Mouse (Mus musculus) intestine, embryonic 14.5 days (tissue): ENCODE results near the gene F2rl2. TPM values are rescaled to one million over a fixed set of nuclear protein-coding genes. Genes with fewer than 3 reads are reported as not detected.

Experiments used
- ATAC-seq: fragments of 200-750 bp; cut with Nextera tagmentation; replicated peaks from 2 replicates; pipeline ENCODE4 v1.8.0; 2017; ENCODE audit warnings: low read depth, moderate number of reproducible peaks, moderate TSS enrichment, moderate library complexity; ENCODE audit not compliant: low FRiP score, low TSS enrichment
- DNase-seq: peaks from one replicate; pipeline ENCODE4 v3.0.0-alpha.2; 2018; ENCODE audit warnings: low spot score
- H3K27ac ChIP-seq: fragments of 300-500 bp; sonication (generic); 2 replicates; pipeline ENCODE4 v1.5.1; 2014; ENCODE audit warnings: low read depth, mild to moderate bottlenecking, control low read depth
- H3K27me3 ChIP-seq: fragments of 300-500 bp; sonication (generic); replicated peaks from 2 replicates; pipeline ENCODE4 v1.6.1; 2014; ENCODE audit warnings: low read length, control low read depth; ENCODE audit not compliant: control insufficient read depth, insufficient read depth
- H3K36me3 ChIP-seq: fragments of 300-500 bp; sonication (generic); 2 replicates; pipeline ENCODE4 v1.6.1; 2014; ENCODE audit warnings: low read length, control low read depth; ENCODE audit not compliant: control insufficient read depth, insufficient read depth
- H3K4me1 ChIP-seq: fragments of 300-500 bp; sonication (generic); replicated peaks from 2 replicates; pipeline ENCODE4 v1.6.1; 2014; ENCODE audit warnings: low read length, control low read depth, mixed read lengths; ENCODE audit not compliant: control insufficient read depth, insufficient read depth
- H3K4me2 ChIP-seq: fragments of 300-500 bp; sonication (generic); 2 replicates; pipeline ENCODE4 v1.6.1; 2014; ENCODE audit warnings: low read length
- H3K4me3 ChIP-seq: fragments of 300-500 bp; sonication (generic); 2 replicates; pipeline ENCODE4 v1.5.1; 2014; ENCODE audit warnings: low read depth, low read length, control low read depth, mixed read lengths
- H3K9ac ChIP-seq: fragments of 300-500 bp; sonication (generic); 2 replicates; pipeline ENCODE4 v1.6.1; 2014; ENCODE audit warnings: mild to moderate bottlenecking, low read length
- H3K9me3 ChIP-seq: fragments of 300-500 bp; sonication (generic); 2 replicates; pipeline ENCODE4 v1.6.1; 2016; ENCODE audit warnings: low read length, control low read depth; ENCODE audit not compliant: control insufficient read depth
- WGBS: fragments of 180-500 bp; shearing (Covaris S2); extraction: QIAGEN DNeasy Blood & Tissue Kit; methylation state at CpG from one replicate; pipeline ENCODE4 v1.1.7; 2014; 5-methylcytosine and 5-hydroxymethylcytosine counted together
- polyA plus RNA-seq: library from polyadenylated mRNA; unstranded; fragments of >200 nt; fragmentation: Nextera tagmentation; extraction: Ambion mirVana; gene quantifications from 2 replicates; pipeline ENCODE4 v1.2.1, GENCODE M21; 2014

Gene F2rl2
- polyA plus RNA-seq, 1 experiment from 2014 or later, result 0.95 TPM

- H3K4me2 ChIP-seq, result no peak overlapping the region
- ATAC-seq (no peak), DNase-seq (no peak)
- H3K27ac ChIP-seq, result no peak overlapping the region
- no peaks in the 10 kb centered on the region for H3K4me1 ChIP-seq
- no peak overlapping the region for H3K9ac ChIP-seq
- no peaks in the 10 kb centered on the region for H3K27me3 ChIP-seq
- no peaks in the 10 kb centered on the region for H3K9me3 ChIP-seq
- WGBS, result 93% methylated on average over 9 of the region's 9 CpGs
- H3K36me3 ChIP-seq, result peaks cover 23% of the 10 kb centered on the region
- no peak overlapping the region for H3K4me3 ChIP-seq
Measured at GRCm38 (mm10) chr13:95684656-95685244, 11.9 kb upstream of the F2rl2 start.

- Histone ChIP-seq H3K36me3 (peaks cover 18% of the 10 kb centered on the region), H3K4me3 (no peak overlapping the region), H3K9me3 (no peaks in the 10 kb centered on the region), H3K27ac (no peak overlapping the region), H3K9ac (no peak overlapping the region), H3K27me3 (no peaks in the 10 kb centered on the region), H3K4me2 (no peak overlapping the region), H3K4me1 (no peaks in the 10 kb centered on the region)
- DNase-seq, result no peak
- 74% methylated on average over 5 of the region's 5 CpGs for WGBS
- no peak for ATAC-seq
Measured at GRCm38 (mm10) chr13:95685736-95686135, 10.9 kb upstream of the F2rl2 start.

GRCm38 (mm10) chr13:95688576-95688975, 8.1 kb upstream of the F2rl2 start:
- H3K27ac ChIP-seq, result no peak overlapping the region
- no peak overlapping the region for H3K4me3 ChIP-seq
- no peaks in the 10 kb centered on the region for H3K9me3 ChIP-seq
- H3K36me3 ChIP-seq, result peaks cover 3% of the 10 kb centered on the region; the same call in 1 of the 2 replicates
- no peak for ATAC-seq
- no peak for DNase-seq
- H3K4me2 ChIP-seq, result no peak overlapping the region
- WGBS, result 81% methylated on average over 1 of the region's 1 CpGs
- no peaks in the 10 kb centered on the region for H3K4me1 ChIP-seq
- no peaks in the 10 kb centered on the region for H3K27me3 ChIP-seq
- H3K9ac ChIP-seq, result no peak overlapping the region

GRCm38 (mm10) chr13:95692201-95692600, 4.5 kb upstream of the F2rl2 start:
- Histone ChIP-seq H3K27me3 (no peaks in the 10 kb centered on the region), H3K4me2 (no peak overlapping the region), H3K9ac (no peak overlapping the region), H3K4me1 (no peaks in the 10 kb centered on the region), H3K4me3 (no peak overlapping the region), H3K9me3 (no peaks in the 10 kb centered on the region), H3K27ac (no peak overlapping the region), H3K36me3 (no peaks in the 10 kb centered on the region)
- WGBS, result 71% methylated on average over 8 of the region's 8 CpGs
- no peak for ATAC-seq
- DNase-seq, result no peak

DNA sequence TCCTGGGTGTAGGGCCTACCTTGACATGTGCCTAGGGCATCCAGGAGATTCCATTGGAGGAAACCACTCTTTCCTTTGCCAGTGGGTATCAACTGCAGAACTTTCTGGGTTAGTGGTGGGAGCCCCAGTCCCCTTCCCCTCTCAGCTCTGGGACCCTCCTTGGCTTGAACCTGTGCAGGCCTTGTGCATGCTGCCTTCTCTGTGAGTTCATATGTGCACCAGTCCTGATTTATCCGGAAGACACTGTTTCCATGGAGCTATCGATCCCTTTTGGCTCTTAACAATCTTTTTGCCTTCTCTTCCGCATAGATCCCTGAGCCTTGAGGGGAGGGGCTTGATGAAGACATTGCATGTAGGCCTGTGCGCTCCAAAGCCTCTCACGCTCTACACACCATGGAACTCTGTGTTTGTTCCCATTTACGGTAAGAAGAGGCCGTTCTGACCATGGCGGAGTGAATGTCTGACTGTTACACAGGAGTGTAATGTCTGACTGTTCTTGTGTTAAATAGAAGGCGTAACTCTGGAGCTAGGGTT, 466 bp upstream of the F2rl2 start:
- Histone ChIP-seq H3K27ac (no peak overlapping the region), H3K36me3 (no peaks in the 10 kb centered on the region; the same call in 1 of the 2 replicates), H3K4me3 (no peak overlapping the region), H3K27me3 (no peaks in the 10 kb centered on the region), H3K9ac (no peak overlapping the region), H3K9me3 (no peaks in the 10 kb centered on the region), H3K4me1 (no peaks in the 10 kb centered on the region; the same call in 1 of the 2 replicates), H3K4me2 (no peak overlapping the region)
- DNase-seq (no peak), ATAC-seq (no peak)
- 93% methylated on average over 9 of the region's 9 CpGs for WGBS

GRCm38 (mm10) chr13:95697874-95698273, 1.2 kb downstream of the F2rl2 start:
- H3K36me3 ChIP-seq, result no peaks in the 10 kb centered on the region; the same call in 1 of the 2 replicates
- H3K4me1 ChIP-seq, result no peaks in the 10 kb centered on the region; the same call in 1 of the 2 replicates
- no peaks in the 10 kb centered on the region for H3K27me3 ChIP-seq
- DNase-seq (no peak), ATAC-seq (no peak)
- H3K9me3 ChIP-seq, result no peaks in the 10 kb centered on the region
- H3K27ac ChIP-seq, result no peak overlapping the region
- 38% methylated on average over 6 of the region's 6 CpGs for WGBS
- no peak overlapping the region for H3K4me3 ChIP-seq
- no peak overlapping the region for H3K4me2 ChIP-seq
- H3K9ac ChIP-seq, result no peak overlapping the region

DNA sequence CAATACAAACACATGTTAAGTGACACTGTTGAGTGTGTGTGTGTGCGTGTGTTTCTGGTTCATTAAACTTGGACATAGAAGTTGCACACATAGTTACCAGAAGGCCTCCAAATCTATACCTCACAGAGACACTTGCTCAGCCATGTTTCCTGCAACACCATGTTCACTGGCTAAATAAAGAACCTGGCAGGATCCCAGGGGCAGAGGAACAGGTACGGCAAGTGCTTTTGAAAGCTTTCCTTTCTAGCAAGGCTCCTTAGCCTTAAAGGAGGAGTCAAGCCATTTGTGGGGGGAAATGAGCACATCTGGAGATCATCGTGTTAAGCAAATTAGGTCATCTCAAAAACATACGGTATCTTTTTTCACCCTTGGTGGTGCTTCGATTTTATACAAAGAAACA, 6.7 kb downstream of the F2rl2 start:
- H3K9me3 ChIP-seq, result no peaks in the 10 kb centered on the region
- H3K9ac ChIP-seq, result no peak overlapping the region
- DNase-seq, result no peak
- no peak overlapping the region for H3K4me3 ChIP-seq
- no peak for ATAC-seq
- peaks cover 8% of the 10 kb centered on the region for H3K36me3 ChIP-seq
- no peak overlapping the region for H3K4me2 ChIP-seq
- H3K27ac ChIP-seq, result no peak overlapping the region
- H3K4me1 ChIP-seq, result no peaks in the 10 kb centered on the region
- H3K27me3 ChIP-seq, result no peaks in the 10 kb centered on the region
- 73% methylated on average over 5 of the region's 5 CpGs for WGBS

- ATAC-seq (no peak), DNase-seq (no peak)
- H3K27ac ChIP-seq, result no peak overlapping the region
- no peak overlapping the region for H3K4me3 ChIP-seq
- no peak overlapping the region for H3K9ac ChIP-seq
- no peaks in the 10 kb centered on the region for H3K9me3 ChIP-seq
- WGBS, result 87% methylated on average over 6 of the region's 6 CpGs
- no peaks in the 10 kb centered on the region for H3K27me3 ChIP-seq
- H3K4me1 ChIP-seq, result no peaks in the 10 kb centered on the region
- H3K36me3 ChIP-seq, result peaks cover 8% of the 10 kb centered on the region
- H3K4me2 ChIP-seq, result no peak overlapping the region
Measured at GRCm38 (mm10) chr13:95705589-95705988, 8.9 kb downstream of the F2rl2 start.

DNA sequence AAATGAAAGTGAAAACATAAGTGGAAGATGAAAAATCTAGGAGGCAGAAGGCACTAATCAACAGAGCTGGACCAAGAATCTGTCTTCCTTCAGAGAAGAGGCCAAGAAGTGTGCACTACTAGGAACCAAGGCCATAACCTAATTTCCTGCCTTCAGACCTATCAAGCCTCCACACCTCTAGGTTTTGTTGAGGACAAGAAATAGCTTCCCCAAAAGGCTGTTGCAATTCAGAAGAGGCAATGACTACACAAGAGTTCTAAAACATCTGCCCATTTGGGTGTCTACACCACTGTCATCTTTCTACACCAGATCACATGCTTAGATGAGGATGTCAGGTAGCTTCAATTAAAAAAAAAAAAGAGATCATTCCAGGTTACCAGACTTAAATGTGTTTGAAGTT, 15.4 kb downstream of the F2rl2 start:
- ATAC-seq (no peak), DNase-seq (no peak)
- Histone ChIP-seq H3K27ac (no peak overlapping the region), H3K4me2 (no peak overlapping the region), H3K4me1 (no peaks in the 10 kb centered on the region), H3K9ac (no peak overlapping the region), H3K27me3 (no peaks in the 10 kb centered on the region), H3K9me3 (no peaks in the 10 kb centered on the region), H3K36me3 (peaks cover 29% of the 10 kb centered on the region), H3K4me3 (no peak overlapping the region)
